Mouse (Mus musculus) heart, adult 2 months (tissue): ENCODE results near the gene Gli2. TPM values are rescaled to one million over a fixed set of nuclear protein-coding genes. Genes with fewer than 3 reads are reported as not detected.

Experiments
- DNase-seq, 2 experiments: peaks; one replicate each; pipeline ENCODE4 v3.0.0; 2021
- H3K27ac ChIP-seq: fragments of 200-600 bp; 2 replicates; pipeline ENCODE4 v1.8.1; 2022
- H3K27me3 ChIP-seq: fragments of 200-500 bp; 2 replicates; pipeline ENCODE4 v1.6.1; 2012; ENCODE audit warnings: mild to moderate bottlenecking, low read length, inconsistent platforms, mixed read lengths; ENCODE audit not compliant: control insufficient read depth, insufficient read depth
- H3K36me3 ChIP-seq: fragments of 200-500 bp; 2 replicates; pipeline ENCODE4 v1.6.1; 2012; ENCODE audit warnings: low read length, inconsistent platforms; ENCODE audit not compliant: control insufficient read depth, insufficient read depth
- H3K4me1 ChIP-seq: fragments of 200-500 bp; 2 replicates; pipeline ENCODE4 v1.6.1; 2011; ENCODE audit warnings: low read length; ENCODE audit not compliant: control insufficient read depth, insufficient read depth
- H3K4me3 ChIP-seq: fragments of 200-600 bp; 2 replicates; pipeline ENCODE4 v1.8.1; 2022
- H3K79me2 ChIP-seq: fragments of 200-500 bp; replicated peaks from 2 replicates; pipeline ENCODE4 v1.6.1; 2012; ENCODE audit warnings: mild to moderate bottlenecking, inconsistent platforms, low read length, moderate library complexity, mixed read lengths; ENCODE audit not compliant: control insufficient read depth, insufficient read depth
- H3K9ac ChIP-seq: fragments of 200-500 bp; 2 replicates; pipeline ENCODE4 v1.6.1; 2012; ENCODE audit warnings: low read depth, mild to moderate bottlenecking, control low read depth, inconsistent platforms, low read length, mixed read lengths
- CTCF ChIP-seq: fragments of 200-600 bp; IDR thresholded peaks from 2 replicates; pipeline ENCODE4 v1.8.1; 2022; ENCODE audit warnings: antibody characterized with exemption, mild to moderate bottlenecking, moderate library complexity
- EP300 ChIP-seq: fragments of 200-500 bp; IDR thresholded peaks from 2 replicates; pipeline ENCODE4 v1.6.1; 2011; ENCODE audit warnings: low read depth, low read length, control low read depth; ENCODE audit not compliant: insufficient read depth
- POLR2A ChIP-seq: fragments of 200-500 bp; IDR thresholded peaks from 2 replicates; pipeline ENCODE4 v1.6.1; 2011; ENCODE audit warnings: mild to moderate bottlenecking, low read depth, low read length, control low read depth; ENCODE audit not compliant: insufficient read depth
- WGBS: fragments of 180-500 bp; shearing (Covaris S2); methylation state at CpG from one replicate; pipeline ENCODE4 v1.1.7; 2018; 5-methylcytosine and 5-hydroxymethylcytosine counted together
- intact Hi-C: fragments of 180-260 bp; cut with DNase I; formaldehyde crosslinking; loops from one replicate; pipeline ENCODE4 v1.15.1; 2025
- polyA plus RNA-seq: library from polyadenylated mRNA; depleted of rRNA; stranded (reverse); fragments of >200 nt; gene quantifications from 2 replicates; pipeline ENCODE4 v1.2.3, GENCODE M21; 2012
- total RNA-seq, 2 experiments: library from RNA; stranded (reverse); gene quantifications; 2 replicates each; pipeline ENCODE4 v1.2.3; 2021

Gene Gli2
- total and polyA plus RNA-seq, 3 experiments: 1.0 to 2.6 (median 1.2) TPM

DNA sequence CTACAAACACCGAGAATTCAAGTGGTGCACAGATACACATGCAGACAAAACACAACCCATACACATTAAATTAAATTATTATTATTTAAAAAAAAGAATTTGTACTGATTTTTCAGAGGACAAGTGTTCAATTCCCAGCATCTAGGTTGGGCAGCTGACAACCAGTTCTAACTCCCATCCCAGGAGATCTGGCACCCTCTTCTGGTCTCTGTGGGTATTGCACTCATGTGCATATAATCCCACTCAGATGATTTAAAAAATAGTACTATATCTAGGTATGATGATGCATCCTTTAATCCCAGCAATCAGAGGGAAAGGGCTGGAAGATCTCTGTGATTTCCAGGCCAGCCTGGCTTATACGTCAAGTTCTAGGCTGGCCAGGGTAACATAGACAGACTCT is 231.2 kb downstream of the Gli2 start:
- H3K4me1 ChIP-seq: no peaks in the 10 kb centered on the region
- H3K27me3 ChIP-seq: no peaks in the 10 kb centered on the region
- WGBS: 94% methylated on average over 2 of the region's 2 CpGs
- intact Hi-C loops: no loop called here
- no peak overlapping the region for H3K27ac ChIP-seq
- H3K4me3 ChIP-seq: no peak overlapping the region
- H3K36me3 ChIP-seq: no peaks in the 10 kb centered on the region
- no peaks in the 10 kb centered on the region for H3K79me2 ChIP-seq
- TF ChIP-seq CTCF (peak; percentile 17; the same call in 1 of the 2 replicates), POLR2A (no peak)
- no peak for DNase-seq
- no peak overlapping the region for H3K9ac ChIP-seq

DNA sequence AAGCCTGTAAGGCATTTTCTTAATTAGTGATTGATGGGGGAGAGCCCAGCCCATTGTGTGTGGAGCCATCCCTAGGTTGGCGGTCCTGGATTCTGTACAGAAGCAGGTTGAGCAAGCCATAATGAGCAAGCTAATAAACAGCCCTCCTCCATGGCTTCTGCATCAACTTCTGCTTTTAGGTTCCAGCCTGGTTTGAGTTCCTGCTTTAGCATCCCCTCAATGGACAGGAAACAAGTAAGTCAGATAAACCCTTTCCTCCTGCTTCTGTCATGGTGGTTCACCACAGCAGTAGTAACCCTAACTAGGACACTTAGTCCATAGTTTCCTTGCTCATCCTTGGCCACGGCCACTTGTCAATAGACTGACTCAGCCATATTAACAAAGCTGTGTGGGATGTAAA is 238.4 kb downstream of the Gli2 start:
- 80% methylated on average over 2 of the region's 2 CpGs for WGBS
- Histone ChIP-seq H3K27ac (no peak overlapping the region), H3K36me3 (no peaks in the 10 kb centered on the region), H3K79me2 (no peaks in the 10 kb centered on the region), H3K9ac (no peak overlapping the region), H3K27me3 (no peaks in the 10 kb centered on the region), H3K4me3 (no peak overlapping the region), H3K4me1 (no peaks in the 10 kb centered on the region)
- intact Hi-C loops: no loop called here
- DNase-seq: no peak
- TF ChIP-seq EP300 (no peak), POLR2A (no peak), CTCF (no peak)

DNA sequence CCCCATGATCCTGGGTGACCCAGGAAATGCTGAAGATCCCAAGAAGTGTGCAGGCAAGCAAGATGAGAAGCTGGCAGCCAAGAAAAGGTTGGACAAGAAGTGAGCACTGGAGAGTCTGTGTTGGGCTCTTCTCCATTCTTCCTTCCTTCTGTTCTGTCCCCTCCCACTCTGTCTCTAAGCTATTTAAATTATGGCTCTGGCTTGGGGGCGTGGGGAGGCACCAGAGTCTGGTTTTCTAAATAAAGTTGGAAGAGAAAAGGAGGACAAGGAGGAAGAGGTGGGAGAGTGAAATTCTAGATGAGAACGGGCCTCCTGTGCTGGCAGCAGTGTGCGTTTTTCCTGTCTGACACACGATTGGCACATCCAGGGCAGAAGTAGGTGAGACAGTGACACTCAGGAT is 243.1 kb downstream of the Gli2 start:
- H3K4me1 ChIP-seq: no peaks in the 10 kb centered on the region
- DNase-seq: no peak
- H3K9ac ChIP-seq: no peak overlapping the region
- no peaks in the 10 kb centered on the region for H3K36me3 ChIP-seq
- H3K27me3 ChIP-seq: no peaks in the 10 kb centered on the region
- TF ChIP-seq EP300 (no peak), CTCF (no peak), POLR2A (no peak)
- no peak overlapping the region for H3K4me3 ChIP-seq
- no peaks in the 10 kb centered on the region for H3K79me2 ChIP-seq
- intact Hi-C loops: no loop called here
- 64% methylated on average over 4 of the region's 4 CpGs for WGBS
- no peak overlapping the region for H3K27ac ChIP-seq

DNA sequence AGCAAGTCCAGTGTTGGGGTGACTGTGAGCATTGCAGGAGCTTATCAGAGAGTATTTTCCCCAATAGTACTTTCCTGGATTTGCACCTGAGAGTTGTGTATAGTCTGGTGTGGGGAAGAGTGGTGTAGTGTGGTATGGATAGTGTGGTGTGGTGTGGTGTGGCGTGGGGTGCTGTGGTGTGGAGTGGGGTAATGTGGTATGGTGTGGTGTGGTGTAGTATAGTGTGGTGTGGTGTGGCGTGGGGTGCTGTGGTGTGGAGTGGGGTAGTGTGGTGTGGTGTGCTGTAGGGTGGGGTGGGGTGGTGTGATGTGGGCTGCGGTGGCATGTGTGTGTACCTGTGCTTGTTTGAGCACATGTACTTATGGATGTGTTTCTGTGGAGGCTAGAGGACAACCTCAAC is 246.7 kb downstream of the Gli2 start:
- TF ChIP-seq POLR2A (no peak), CTCF (no peak), EP300 (no peak)
- H3K27ac ChIP-seq: no peak overlapping the region
- 94% methylated on average over 3 of the region's 3 CpGs for WGBS
- H3K4me1 ChIP-seq: no peaks in the 10 kb centered on the region
- no peaks in the 10 kb centered on the region for H3K36me3 ChIP-seq
- DNase-seq: no peak
- no peaks in the 10 kb centered on the region for H3K27me3 ChIP-seq
- H3K79me2 ChIP-seq: no peaks in the 10 kb centered on the region
- H3K4me3 ChIP-seq: no peak overlapping the region
- intact Hi-C loops: no loop called here
- no peak overlapping the region for H3K9ac ChIP-seq

DNA sequence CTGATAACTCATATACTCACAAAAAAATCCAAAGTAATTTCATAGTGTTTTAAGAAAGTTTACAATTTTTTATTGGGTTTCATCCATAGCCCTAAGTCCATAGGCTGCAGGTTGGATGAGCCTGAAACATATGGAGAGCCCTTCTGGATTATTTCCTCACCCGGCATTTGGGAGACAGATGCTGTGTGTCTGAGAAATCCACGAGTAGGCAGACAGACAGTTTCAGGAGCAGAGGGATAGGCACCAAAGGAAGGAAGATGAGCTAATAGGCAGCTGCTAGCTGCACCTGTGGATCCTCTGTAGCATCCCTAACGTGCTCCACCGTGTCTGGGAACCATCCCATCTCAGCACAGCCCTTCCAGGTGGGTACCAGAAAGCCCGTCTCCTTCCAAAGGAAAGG is 251.3 kb downstream of the Gli2 start:
- TF ChIP-seq EP300 (no peak), CTCF (no peak), POLR2A (no peak)
- WGBS: 82% methylated on average over 5 of the region's 5 CpGs
- Histone ChIP-seq H3K27ac (no peak overlapping the region), H3K4me3 (no peak overlapping the region), H3K4me1 (no peaks in the 10 kb centered on the region), H3K36me3 (no peaks in the 10 kb centered on the region), H3K9ac (no peak overlapping the region), H3K27me3 (no peaks in the 10 kb centered on the region), H3K79me2 (no peaks in the 10 kb centered on the region)
- DNase-seq: no peak
- intact Hi-C loops: no loop called here

DNA sequence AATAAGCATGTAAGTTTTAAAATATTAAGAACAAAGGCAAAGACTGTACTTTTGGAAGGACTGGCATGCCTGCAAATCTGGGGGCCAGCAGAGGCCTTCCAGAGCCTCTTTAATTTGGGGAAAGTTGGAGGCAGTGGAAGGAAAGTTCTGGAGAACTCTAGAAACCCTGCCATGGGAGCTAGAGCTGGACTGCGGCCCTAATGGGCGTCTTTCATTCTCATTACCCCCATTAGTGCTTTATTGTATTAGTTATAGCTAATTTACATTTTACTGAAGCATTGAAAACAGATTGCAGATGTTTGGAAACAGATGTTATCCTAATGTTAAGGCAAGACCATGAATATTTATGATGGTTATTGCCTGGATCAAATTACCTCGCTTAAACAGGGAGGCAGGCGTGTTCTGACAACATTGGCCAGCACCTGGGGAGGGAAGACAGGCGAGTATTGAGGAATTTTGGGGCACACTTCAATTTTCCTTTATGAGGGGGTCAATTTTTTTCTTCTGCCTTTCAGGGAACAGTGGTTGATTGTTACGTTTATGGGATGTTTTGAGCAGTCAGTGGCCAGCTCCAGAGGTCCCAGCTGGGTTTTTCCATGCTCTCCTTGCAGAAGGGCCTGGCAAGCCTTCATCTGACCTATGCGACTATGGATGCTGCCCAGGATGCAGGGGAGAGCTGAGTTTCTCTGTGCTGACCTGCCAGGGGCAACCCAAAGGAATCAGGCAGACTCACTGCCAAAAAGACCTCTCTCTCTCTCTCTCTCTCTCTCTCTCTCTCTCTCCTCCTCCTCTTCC is 253.9 kb downstream of the Gli2 start:
- no peak for DNase-seq
- 79% methylated on average over 7 of the region's 7 CpGs for WGBS
- Histone ChIP-seq H3K4me3 (no peak overlapping the region), H3K27ac (no peak overlapping the region), H3K4me1 (no peaks in the 10 kb centered on the region), H3K27me3 (no peaks in the 10 kb centered on the region), H3K9ac (no peak overlapping the region), H3K36me3 (no peaks in the 10 kb centered on the region), H3K79me2 (no peaks in the 10 kb centered on the region)
- intact Hi-C loops: no loop called here
- TF ChIP-seq POLR2A: no peak
- no peak for TF ChIP-seq EP300
- TF ChIP-seq CTCF: no peak
